Mouse (Mus musculus): ENCODE measurements around the gene Myo9a. TPM values are rescaled to one million over a fixed set of nuclear protein-coding genes. Genes with fewer than 3 reads are reported as not detected.
"Not testable (repeated sequence)": the region's sequence is repeated elsewhere in the genome, so short reads cannot be mapped to it uniquely, and the experiment has no call there.

Gene Myo9a
- total RNA-seq, 2 experiments from 2014 or later: 65.4 to 72.9 TPM

GRCm38 (mm10) chr9:59751066-59751581, 428 bp downstream of the Myo9a start:
- peak; percentile 82 to 85 for DNase-seq

GRCm38 (mm10) chr9:59751966-59752365, 1.3 kb downstream of the Myo9a start:
- DNase-seq: no peak

- DNase-seq: no peak
These were observed 4.5 kb downstream of the Myo9a start for GRCm38 (mm10) chr9:59755199-59755598.

- DNase-seq: not testable (repeated sequence)
These were observed 6.3 kb downstream of the Myo9a start for GRCm38 (mm10) chr9:59757016-59757415.

GRCm38 (mm10) chr9:59760515-59760914, 9.8 kb downstream of the Myo9a start:
- no peak for DNase-seq

- DNase-seq: not testable (repeated sequence)
These were observed 16.3 kb downstream of the Myo9a start for GRCm38 (mm10) chr9:59766966-59767461.

GRCm38 (mm10) chr9:59806046-59806774, 55.5 kb downstream of the Myo9a start:
- not testable (repeated sequence) for DNase-seq

GRCm38 (mm10) chr9:59884551-59884950, 133.9 kb downstream of the Myo9a start:
- peak in 1 of 2 experiments; percentile 31 for DNase-seq

- no peak for DNase-seq
These were observed 152.7 kb downstream of the Myo9a start for GRCm38 (mm10) chr9:59903382-59903781.

GRCm38 (mm10) chr9:59914761-59915160, 164.1 kb downstream of the Myo9a start:
- no peak for DNase-seq

- DNase-seq: no peak
These were observed 179.6 kb downstream of the Myo9a start for GRCm38 (mm10) chr9:59930248-59930647.

GRCm38 (mm10) chr9:59935866-59936265, 185.2 kb downstream of the Myo9a start:
- DNase-seq: not testable (repeated sequence)

GRCm38 (mm10) chr9:59938529-59938928, 187.8 kb downstream of the Myo9a start:
- no peak for DNase-seq

- no peak for DNase-seq
These were observed 189.0 kb downstream of the Myo9a start for GRCm38 (mm10) chr9:59939691-59940090.

- DNase-seq: no peak
These were observed 190.5 kb downstream of the Myo9a start for GRCm38 (mm10) chr9:59940913-59941884.

GRCm38 (mm10) chr9:59941885-59942350, 191.2 kb downstream of the Myo9a start:
- no peak for DNase-seq

GRCm38 (mm10) chr9:59942501-59943085, 191.9 kb downstream of the Myo9a start:
- no peak for DNase-seq

- DNase-seq: no peak
These were observed 193.1 kb downstream of the Myo9a start for GRCm38 (mm10) chr9:59943826-59944225.

GRCm38 (mm10) chr9:59945241-59945640, 194.5 kb downstream of the Myo9a start:
- DNase-seq: no peak

- no peak for DNase-seq
These were observed 196.6 kb downstream of the Myo9a start for GRCm38 (mm10) chr9:59947271-59947670.

GRCm38 (mm10) chr9:59948226-59948625, 197.5 kb downstream of the Myo9a start:
- no peak for DNase-seq

- DNase-seq: no peak
These were observed 198.1 kb downstream of the Myo9a start for GRCm38 (mm10) chr9:59948691-59949250.

Measured in layer of hippocampus, postnatal 36 days (tissue).